Mouse (Mus musculus) embryonic facial prominence, embryonic 12.5 days (tissue): ENCODE results near the gene Vmn2r16. TPM values are rescaled to one million over a fixed set of nuclear protein-coding genes. Genes with fewer than 3 reads are reported as not detected.

Source experiments
- ATAC-seq: fragments of 200-750 bp; cut with Nextera tagmentation; 2 replicates; pipeline ENCODE4 v1.8.0; 2017; ENCODE audit not compliant: insufficient number of reproducible peaks, insufficient read depth, low FRiP score, low TSS enrichment
- H3K27ac ChIP-seq: fragments of 300-500 bp; sonication (generic); 2 replicates; pipeline ENCODE4 v1.5.1; 2016; ENCODE audit warnings: mild to moderate bottlenecking
- H3K27me3 ChIP-seq: fragments of 300-500 bp; sonication (generic); 2 replicates; pipeline ENCODE4 v1.6.1; 2016; ENCODE audit warnings: mild to moderate bottlenecking, moderate library complexity
- H3K36me3 ChIP-seq: fragments of 300-500 bp; sonication (generic); 2 replicates; pipeline ENCODE4 v1.6.1; 2016; ENCODE audit warnings: mild to moderate bottlenecking
- H3K4me1 ChIP-seq: fragments of 300-500 bp; sonication (generic); 2 replicates; pipeline ENCODE4 v1.6.1; 2016
- H3K4me2 ChIP-seq: fragments of 300-500 bp; sonication (generic); replicated peaks from 2 replicates; pipeline ENCODE4 v1.6.1; 2016; ENCODE audit warnings: mild to moderate bottlenecking, moderate library complexity
- H3K4me3 ChIP-seq: fragments of 300-500 bp; sonication (generic); 2 replicates; pipeline ENCODE4 v1.5.1; 2016; ENCODE audit warnings: mild to moderate bottlenecking
- H3K9ac ChIP-seq: fragments of 300-500 bp; sonication (generic); 2 replicates; pipeline ENCODE4 v1.6.1; 2016; ENCODE audit warnings: mild to moderate bottlenecking, moderate library complexity
- H3K9me3 ChIP-seq: fragments of 300-500 bp; sonication (generic); 2 replicates; pipeline ENCODE4 v1.6.1; 2016; ENCODE audit warnings: mild to moderate bottlenecking, moderate library complexity
- WGBS: fragments of 180-500 bp; shearing (Covaris S2); methylation state at CpG from one replicate; pipeline ENCODE4 v1.1.7; 2016; 5-methylcytosine and 5-hydroxymethylcytosine counted together
- polyA plus RNA-seq: library from polyadenylated mRNA; unstranded; fragments of >200 nt; fragmentation: Nextera tagmentation; extraction: Ambion mirVana; gene quantifications from 2 replicates; pipeline ENCODE4 v1.2.1, GENCODE M21; 2016

Gene Vmn2r16
- not detected in 2 replicates for polyA plus RNA-seq

DNA sequence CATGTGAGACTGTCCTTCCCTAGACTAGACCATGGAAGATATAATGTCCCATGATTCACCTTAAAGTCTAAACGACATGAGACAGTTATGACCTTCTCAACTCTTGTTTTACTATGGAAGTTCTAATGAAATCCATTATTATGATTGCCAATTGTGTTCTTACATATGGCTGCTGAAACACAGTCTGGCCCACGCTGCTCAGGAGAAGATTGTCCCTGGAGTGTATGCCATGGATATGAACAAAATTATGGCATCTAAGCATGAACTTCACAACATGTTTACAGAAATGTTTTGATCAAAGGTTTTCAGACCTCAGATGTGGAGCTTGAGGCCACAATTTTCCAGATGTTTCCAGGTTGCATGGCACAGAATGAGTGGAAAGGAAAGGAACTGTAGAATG lies at the start of gene Vmn2r16:
Vmn2r16 (plus strand) TSS at position 301 of the 400 bp plus-strand sequence.
- 53% methylated on average over 2 of the region's 2 CpGs for WGBS
- no peaks in the 10 kb centered on the region for H3K4me1 ChIP-seq
- peaks cover 12% of the 10 kb centered on the region; the same call in 1 of the 2 replicates for H3K9me3 ChIP-seq
- no peaks in the 10 kb centered on the region for H3K36me3 ChIP-seq
- no peak within 1 kb of the TSS for H3K9ac ChIP-seq
- ATAC-seq = no peak
- no peak within 1 kb of the TSS for H3K27ac ChIP-seq
- H3K4me2 ChIP-seq = no peak within 1 kb of the TSS
- H3K4me3 ChIP-seq = no peak within 1 kb of the TSS
- no peaks in the 10 kb centered on the region for H3K27me3 ChIP-seq

- 87% methylated on average over 3 of the region's 3 CpGs for WGBS
- Histone ChIP-seq H3K4me1 (no peaks in the 10 kb centered on the region), H3K9me3 (peaks cover 4% of the 10 kb centered on the region; the same call in 1 of the 2 replicates), H3K27me3 (no peaks in the 10 kb centered on the region), H3K36me3 (no peaks in the 10 kb centered on the region), H3K9ac (no peak overlapping the region), H3K4me3 (no peak overlapping the region), H3K4me2 (no peak overlapping the region), H3K27ac (no peak overlapping the region)
- no peak for ATAC-seq
Observed at GRCm38 (mm10) chr5:109294655-109295054, 35.3 kb upstream of the Vmn2r16 start.

DNA sequence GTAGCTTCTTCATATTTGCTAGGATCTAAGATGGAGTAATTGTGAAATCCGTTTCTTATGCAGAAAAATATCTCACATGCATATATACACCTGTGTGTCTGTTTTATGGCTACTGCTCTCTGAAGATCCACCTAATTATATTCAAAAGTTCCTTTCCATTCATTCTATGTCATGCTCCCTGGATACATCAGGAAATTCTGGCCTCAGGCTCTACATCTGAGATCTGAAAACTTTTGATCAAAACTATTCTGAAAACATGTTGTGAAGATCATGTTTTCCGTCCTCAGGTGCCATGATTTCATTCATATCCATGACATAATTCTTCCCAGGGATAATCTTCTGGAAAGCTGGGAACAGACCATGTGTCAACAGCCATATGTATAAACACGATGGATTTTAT lies 32.4 kb upstream of the Vmn2r16 start, which contains the start of gene Vmn2r15:
Vmn2r15 (minus strand) TSS at position 101 of the 400 bp plus-strand sequence.
- Histone ChIP-seq H3K4me1 (no peaks in the 10 kb centered on the region), H3K27ac (no peak within 1 kb of the TSS), H3K9ac (no peak within 1 kb of the TSS), H3K9me3 (no peaks in the 10 kb centered on the region; the same call in 1 of the 2 replicates), H3K27me3 (no peaks in the 10 kb centered on the region), H3K4me3 (no peak within 1 kb of the TSS), H3K36me3 (no peaks in the 10 kb centered on the region), H3K4me2 (no peak within 1 kb of the TSS)
- ATAC-seq = no peak
- WGBS = 52% methylated on average over 3 of the region's 3 CpGs

- Histone ChIP-seq H3K4me2 (no peak within 1 kb of the TSS), H3K4me3 (no peak within 1 kb of the TSS), H3K9me3 (peaks cover 7% of the 10 kb centered on the region; the same call in 1 of the 2 replicates), H3K4me1 (no peaks in the 10 kb centered on the region), H3K9ac (no peak within 1 kb of the TSS), H3K27ac (no peak within 1 kb of the TSS), H3K36me3 (no peaks in the 10 kb centered on the region), H3K27me3 (no peaks in the 10 kb centered on the region)
- 58% methylated on average over 2 of the region's 2 CpGs for WGBS
- ATAC-seq = no peak
Observed at GRCm38 (mm10) chr5:109419388-109419787, 89.4 kb downstream of the Vmn2r16 start, which contains the start of gene Vmn2r17. Gene Vmn2r17 (plus strand): TSS chr5:109419688.

Other genes starting within 250 kb of the Vmn2r16 start
- gene Vmn2r12, start 232.2 kb upstream of the Vmn2r16 start, polyA plus RNA-seq = not detected in 2 replicates
- gene Vmn2r13, start 138.0 kb upstream of the Vmn2r16 start, polyA plus RNA-seq = not detected in 2 replicates
- gene Vmn2r14, start 105.5 kb upstream of the Vmn2r16 start, polyA plus RNA-seq = not detected in 2 replicates
- gene Vmn2r15, start 32.5 kb upstream of the Vmn2r16 start, polyA plus RNA-seq = not detected in 2 replicates
- not detected in 2 replicates for gene Vmn2r17, start 89.5 kb downstream of the Vmn2r16 start, polyA plus RNA-seq
- 5.4 and 7.1 TPM in 2 replicates for gene Crlf2, start 228.8 kb downstream of the Vmn2r16 start, polyA plus RNA-seq